Mouse (Mus musculus) limb, embryonic 12.5 days (tissue): ENCODE data around the gene Aqp11. TPM values are rescaled to one million over a fixed set of nuclear protein-coding genes. Genes with fewer than 3 reads are reported as not detected.

Experiments
- ATAC-seq: fragments of 200-750 bp; cut with Nextera tagmentation; 2 replicates; pipeline ENCODE4 v1.8.0; 2017; ENCODE audit warnings: low read depth, moderate TSS enrichment; ENCODE audit not compliant: insufficient number of reproducible peaks, insufficient read depth, low FRiP score, low TSS enrichment
- H3K27ac ChIP-seq: fragments of 300-500 bp; sonication (generic); 2 replicates; pipeline ENCODE4 v1.5.1; 2016; ENCODE audit warnings: mild to moderate bottlenecking, moderate library complexity
- H3K27me3 ChIP-seq: fragments of 300-500 bp; sonication (generic); 2 replicates; pipeline ENCODE4 v1.6.1; 2016; ENCODE audit warnings: mild to moderate bottlenecking, moderate library complexity
- H3K36me3 ChIP-seq: fragments of 300-500 bp; sonication (generic); 2 replicates; pipeline ENCODE4 v1.6.1; 2016; ENCODE audit warnings: mild to moderate bottlenecking, moderate library complexity
- H3K4me1 ChIP-seq: fragments of 300-500 bp; sonication (generic); replicated peaks from 2 replicates; pipeline ENCODE4 v1.6.1; 2016
- H3K4me2 ChIP-seq: fragments of 300-500 bp; sonication (generic); 2 replicates; pipeline ENCODE4 v1.6.1; 2016; ENCODE audit warnings: mild to moderate bottlenecking, moderate library complexity
- H3K4me3 ChIP-seq: fragments of 300-500 bp; sonication (generic); replicated peaks from 2 replicates; pipeline ENCODE4 v1.5.1; 2016; ENCODE audit warnings: mild to moderate bottlenecking
- H3K9ac ChIP-seq: fragments of 300-500 bp; sonication (generic); replicated peaks from 2 replicates; pipeline ENCODE4 v1.6.1; 2016; ENCODE audit warnings: mild to moderate bottlenecking, moderate library complexity
- H3K9me3 ChIP-seq: fragments of 300-500 bp; sonication (generic); 2 replicates; pipeline ENCODE4 v1.6.1; 2016; ENCODE audit warnings: mild to moderate bottlenecking, moderate library complexity
- WGBS: fragments of 180-500 bp; shearing (Covaris S2); methylation state at CpG from one replicate; pipeline ENCODE4 v1.1.7; 2016; 5-methylcytosine and 5-hydroxymethylcytosine counted together
- polyA plus RNA-seq: library from polyadenylated mRNA; unstranded; fragments of >200 nt; fragmentation: Nextera tagmentation; extraction: Ambion mirVana; gene quantifications from 2 replicates; pipeline ENCODE4 v1.2.1, GENCODE M21; 2016

Aqp11 gene
- polyA plus RNA-seq, 1 experiment from 2014 or later, result 2.5 TPM

- H3K27ac ChIP-seq, result no peak overlapping the region
- H3K27me3 ChIP-seq, result no peaks in the 10 kb centered on the region
- H3K4me2 ChIP-seq, result no peak overlapping the region
- WGBS, result 94% methylated on average over 6 of the region's 6 CpGs
- no peaks in the 10 kb centered on the region for H3K4me1 ChIP-seq
- H3K36me3 ChIP-seq, result peaks cover 39% of the 10 kb centered on the region
- no peaks in the 10 kb centered on the region for H3K9me3 ChIP-seq
- ATAC-seq, result no peak
- no peak overlapping the region for H3K4me3 ChIP-seq
- no peak overlapping the region for H3K9ac ChIP-seq
Measured at GRCm38 (mm10) chr7:97725401-97725800, 12.7 kb downstream of the Aqp11 start.

GRCm38 (mm10) chr7:97723646-97724538, 14.2 kb downstream of the Aqp11 start:
- Histone ChIP-seq H3K9ac (no peak overlapping the region), H3K4me1 (no peaks in the 10 kb centered on the region), H3K9me3 (no peaks in the 10 kb centered on the region), H3K27ac (no peak overlapping the region), H3K27me3 (no peaks in the 10 kb centered on the region), H3K4me3 (no peak overlapping the region), H3K4me2 (no peak overlapping the region), H3K36me3 (peaks cover 54% of the 10 kb centered on the region)
- 87% methylated on average over 11 of the region's 11 CpGs for WGBS
- ATAC-seq, result no peak

- 95% methylated on average over 7 of the region's 7 CpGs for WGBS
- Histone ChIP-seq H3K9ac (no peak overlapping the region), H3K36me3 (peaks cover 65% of the 10 kb centered on the region), H3K4me1 (no peaks in the 10 kb centered on the region), H3K27me3 (no peaks in the 10 kb centered on the region), H3K4me3 (no peak overlapping the region), H3K27ac (no peak overlapping the region), H3K4me2 (no peak overlapping the region), H3K9me3 (no peaks in the 10 kb centered on the region)
- no peak for ATAC-seq
Measured at GRCm38 (mm10) chr7:97722278-97722918, 15.7 kb downstream of the Aqp11 start.

GRCm38 (mm10) chr7:97720109-97720508, 18.0 kb downstream of the Aqp11 start:
- Histone ChIP-seq H3K36me3 (peaks cover 70% of the 10 kb centered on the region), H3K4me3 (no peak overlapping the region), H3K27ac (no peak overlapping the region), H3K27me3 (no peaks in the 10 kb centered on the region), H3K4me1 (no peaks in the 10 kb centered on the region), H3K9ac (no peak overlapping the region), H3K4me2 (no peak overlapping the region), H3K9me3 (no peaks in the 10 kb centered on the region)
- no peak for ATAC-seq
- 83% methylated on average over 5 of the region's 5 CpGs for WGBS

GRCm38 (mm10) chr7:97719078-97719477, 19.0 kb downstream of the Aqp11 start:
- Histone ChIP-seq H3K9me3 (no peaks in the 10 kb centered on the region), H3K36me3 (peaks cover 78% of the 10 kb centered on the region), H3K9ac (no peak overlapping the region), H3K4me3 (no peak overlapping the region), H3K4me1 (no peaks in the 10 kb centered on the region), H3K27me3 (no peaks in the 10 kb centered on the region), H3K4me2 (no peak overlapping the region), H3K27ac (no peak overlapping the region)
- no peak for ATAC-seq
- WGBS, result 86% methylated on average over 5 of the region's 5 CpGs

GRCm38 (mm10) chr7:97717326-97717725, 20.8 kb downstream of the Aqp11 start:
- H3K4me3 ChIP-seq, result no peak overlapping the region
- H3K36me3 ChIP-seq, result peaks cover 83% of the 10 kb centered on the region
- 90% methylated on average over 1 of the region's 1 CpGs for WGBS

GRCm38 (mm10) chr7:97714651-97715050, 23.4 kb downstream of the Aqp11 start:
- Histone ChIP-seq H3K4me2 (no peak overlapping the region), H3K27me3 (no peaks in the 10 kb centered on the region), H3K36me3 (peaks cover 79% of the 10 kb centered on the region), H3K4me3 (no peak overlapping the region), H3K27ac (no peak overlapping the region), H3K9me3 (no peaks in the 10 kb centered on the region), H3K4me1 (no peaks in the 10 kb centered on the region), H3K9ac (no peak overlapping the region)
- no peak for ATAC-seq
- WGBS, result 95% methylated on average over 5 of the region's 5 CpGs

More at GRCm38 (mm10) chr7:97717326-97717725, 20.8 kb downstream of the Aqp11 start:
- Histone ChIP-seq H3K27ac (no peak overlapping the region), H3K27me3 (no peaks in the 10 kb centered on the region), H3K9me3 (no peaks in the 10 kb centered on the region), H3K9ac (no peak overlapping the region), H3K4me1 (no peaks in the 10 kb centered on the region), H3K4me2 (no peak overlapping the region)
- no peak for ATAC-seq

GRCm38 (mm10) chr7:97709204-97709603, 28.9 kb downstream of the Aqp11 start:
- Histone ChIP-seq H3K4me1 (no peaks in the 10 kb centered on the region), H3K4me2 (no peak overlapping the region), H3K27ac (no peak overlapping the region), H3K4me3 (no peak overlapping the region), H3K9ac (no peak overlapping the region), H3K9me3 (no peaks in the 10 kb centered on the region), H3K27me3 (no peaks in the 10 kb centered on the region), H3K36me3 (peaks cover 45% of the 10 kb centered on the region)
- whole genome bisulfite sequencing, result 81% methylated on average over 3 of the region's 3 CpGs
- ATAC-seq, result no peak

GRCm38 (mm10) chr7:97707809-97708208, 30.3 kb downstream of the Aqp11 start:
- H3K9ac ChIP-seq, result no peak overlapping the region
- WGBS, result 91% methylated on average over 5 of the region's 5 CpGs
- no peak for ATAC-seq
- H3K9me3 ChIP-seq, result no peaks in the 10 kb centered on the region
- H3K4me1 ChIP-seq, result no peaks in the 10 kb centered on the region
- H3K4me3 ChIP-seq, result no peak overlapping the region
- no peak overlapping the region for H3K4me2 ChIP-seq
- H3K27ac ChIP-seq, result no peak overlapping the region
- no peaks in the 10 kb centered on the region for H3K27me3 ChIP-seq
- peaks cover 34% of the 10 kb centered on the region for H3K36me3 ChIP-seq

GRCm38 (mm10) chr7:97707123-97707522, 31.0 kb downstream of the Aqp11 start:
- no peaks in the 10 kb centered on the region for H3K9me3 ChIP-seq
- no peak for ATAC-seq
- 93% methylated on average over 4 of the region's 4 CpGs for whole genome bisulfite sequencing
- no peak overlapping the region for H3K27ac ChIP-seq
- H3K4me3 ChIP-seq, result no peak overlapping the region
- no peak overlapping the region for H3K9ac ChIP-seq
- no peaks in the 10 kb centered on the region for H3K4me1 ChIP-seq
- no peak overlapping the region for H3K4me2 ChIP-seq
- H3K36me3 ChIP-seq, result peaks cover 27% of the 10 kb centered on the region
- no peaks in the 10 kb centered on the region for H3K27me3 ChIP-seq

GRCm38 (mm10) chr7:97701106-97701505, 37.0 kb downstream of the Aqp11 start:
- ATAC-seq, result no peak
- Histone ChIP-seq H3K27me3 (no peaks in the 10 kb centered on the region), H3K9me3 (no peaks in the 10 kb centered on the region), H3K27ac (no peak overlapping the region), H3K9ac (no peak overlapping the region), H3K36me3 (peaks cover 16% of the 10 kb centered on the region), H3K4me3 (no peak overlapping the region), H3K4me1 (peaks cover 12% of the 10 kb centered on the region), H3K4me2 (no peak overlapping the region)
- 85% methylated on average over 6 of the region's 6 CpGs for WGBS
